Mouse (Mus musculus) layer of hippocampus, adult 2 months (tissue): ENCODE results near the gene Htr3b. TPM values are rescaled to one million over a fixed set of nuclear protein-coding genes. Genes with fewer than 3 reads are reported as not detected.
"Not testable (repeated sequence)": the region's sequence is repeated elsewhere in the genome, so short reads cannot be mapped to it uniquely, and the experiment has no call there.

Experiments used
- DNase-seq, 2 experiments: peaks; one replicate each; pipeline ENCODE4 v3.0.0; 2022; ENCODE audit warnings: low spot score in 2 of 2
- H3K27ac ChIP-seq: fragments of 200-600 bp; 2 replicates; pipeline ENCODE4 v1.8.1; 2022
- H3K4me3 ChIP-seq: fragments of 200-600 bp; 2 replicates; pipeline ENCODE4 v1.8.1; 2022; ENCODE audit warnings: mild to moderate bottlenecking
- CTCF ChIP-seq: fragments of 200-600 bp; conservative IDR thresholded peaks from 2 replicates; pipeline ENCODE4 v1.8.1; 2022; ENCODE audit warnings: antibody characterized with exemption, mild to moderate bottlenecking, moderate library complexity
- long read RNA-seq, 2 experiments: library from polyadenylated mRNA; stranded (forward); transcript quantifications; one replicate each; pipeline ENCODE4 v2.0.0; 2021; ENCODE audit warnings: borderline mapping rate in 2 of 2
- total RNA-seq, 2 experiments: library from RNA; stranded (reverse); gene quantifications; 2 replicates each; pipeline ENCODE4 v1.2.3; 2021

The Htr3b gene
- total RNA-seq = not detected
- long read RNA-seq, experiment 1 = 0 reads
- long read RNA-seq, experiment 2 = 0 reads

DNA sequence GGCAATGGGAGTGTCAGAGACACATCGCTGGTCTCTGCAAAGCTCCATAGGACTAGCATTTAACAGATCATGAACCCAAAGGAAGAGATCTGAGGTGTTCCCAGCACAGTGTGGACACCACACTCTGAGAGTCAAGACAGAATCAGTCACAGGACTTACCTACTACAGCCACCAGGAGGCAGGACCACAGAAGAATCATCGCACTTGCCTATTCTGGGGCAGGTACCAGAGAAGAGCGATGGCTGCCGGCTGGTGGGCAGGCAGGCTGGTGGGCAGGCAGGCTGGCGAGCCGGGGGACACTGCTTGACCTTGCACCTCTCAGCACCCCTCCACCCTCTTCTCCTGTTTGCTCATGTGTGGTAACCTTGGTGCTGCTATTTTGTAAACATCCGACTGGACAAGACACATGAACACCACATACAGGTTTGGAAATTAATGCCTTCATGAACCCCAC is at the start of gene Htr3b:
Gene Htr3b (minus strand): TSS at position 404 of the 454 bp plus-strand sequence.
- Histone ChIP-seq H3K27ac (no peak within 1 kb of the TSS), H3K4me3 (no peak within 1 kb of the TSS)
- no peak for DNase-seq
- TF ChIP-seq CTCF = peak; percentile 62

DNA sequence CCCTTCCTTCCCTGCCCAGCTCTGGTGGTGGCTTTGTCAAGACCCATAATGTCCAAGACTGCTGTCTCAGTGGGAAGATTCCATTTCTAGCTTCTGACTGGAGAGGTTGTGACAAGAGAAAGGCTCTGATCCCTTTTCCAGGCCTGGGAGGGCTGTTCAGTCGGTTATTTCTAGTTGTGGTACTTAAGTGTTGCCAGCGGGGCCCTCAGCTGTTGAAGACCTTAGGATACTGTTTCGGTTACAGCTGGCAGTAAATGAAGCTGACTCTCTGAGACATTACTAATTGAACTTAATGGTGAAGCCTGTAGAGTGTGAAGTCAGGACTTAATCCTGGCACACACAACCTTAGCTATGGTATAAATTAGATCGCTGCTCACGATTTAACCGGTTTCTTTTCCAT is 34.5 kb upstream of the Htr3b start:
- no peak overlapping the region for H3K4me3 ChIP-seq
- no peak overlapping the region for H3K27ac ChIP-seq
- no peak for DNase-seq
- no peak for TF ChIP-seq CTCF

DNA sequence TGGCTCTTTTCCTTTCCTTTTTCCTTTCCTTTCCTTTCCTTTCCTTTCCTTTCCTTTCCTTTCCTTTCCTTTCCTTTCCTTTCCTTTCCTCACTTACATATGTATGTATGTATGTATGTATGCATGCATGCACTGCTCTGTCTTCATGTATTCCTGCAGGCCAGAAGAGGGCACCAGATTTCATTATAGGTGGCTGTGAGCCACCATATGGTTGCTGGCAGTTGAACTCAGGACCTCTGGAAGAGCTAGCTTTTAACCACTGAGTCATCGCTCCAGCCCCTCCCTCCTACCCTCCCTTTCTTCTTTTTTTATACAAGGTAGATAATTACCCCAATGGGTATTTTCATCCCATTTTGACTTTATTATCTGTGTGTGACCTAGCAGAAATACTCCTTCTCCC is 30.9 kb upstream of the Htr3b start:
- TF ChIP-seq CTCF = peak; percentile 21; the same call in 1 of the 2 replicates
- H3K27ac ChIP-seq = no peak overlapping the region
- H3K4me3 ChIP-seq = no peak overlapping the region

DNA sequence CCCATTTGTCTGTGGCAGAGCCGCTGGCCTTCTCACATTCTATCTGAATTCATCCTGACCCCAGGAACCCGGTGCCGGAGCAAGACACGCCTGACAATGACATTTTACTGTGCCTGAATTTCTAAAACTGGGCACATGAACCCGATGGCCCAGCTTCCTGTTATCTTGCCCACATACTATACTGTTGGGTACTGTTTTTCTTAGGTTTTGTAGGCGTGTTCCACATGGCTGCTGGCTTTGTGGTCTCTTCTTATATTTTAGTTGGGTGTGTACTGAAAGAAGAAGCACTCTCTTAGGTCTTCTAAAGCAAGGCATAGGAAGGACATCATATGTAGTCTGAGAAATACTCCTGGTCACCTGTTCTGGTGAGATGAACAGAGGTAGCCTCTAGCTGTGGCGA is 30.0 kb upstream of the Htr3b start:
- no peak for DNase-seq

More for the DNA sequence above, 30.9 kb upstream of the Htr3b start:
- no peak for DNase-seq

DNA sequence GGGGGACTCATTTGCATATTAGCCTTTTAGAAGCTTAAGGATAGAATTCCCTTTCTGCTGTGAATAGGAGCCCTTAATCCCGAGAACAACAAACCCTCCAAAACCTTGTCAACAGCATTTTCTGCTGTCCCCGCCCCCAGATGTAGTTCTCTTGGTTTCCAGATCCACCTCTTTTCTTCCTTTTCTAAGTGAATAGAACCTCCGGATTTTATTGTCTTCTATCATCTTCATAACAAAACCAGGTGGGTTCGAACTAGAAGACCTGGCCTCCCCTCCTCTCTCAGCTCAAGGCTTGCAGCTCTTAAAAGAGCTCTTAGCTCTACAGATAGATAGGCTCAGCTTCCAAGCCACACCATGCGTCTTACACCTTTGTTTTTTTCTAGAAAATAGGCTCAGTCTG is 26.9 kb upstream of the Htr3b start:
- Histone ChIP-seq H3K4me3 (no peak overlapping the region), H3K27ac (no peak overlapping the region)
- no peak for TF ChIP-seq CTCF
- no peak for DNase-seq

More for the DNA sequence above, 30.0 kb upstream of the Htr3b start:
- TF ChIP-seq CTCF = no peak
- Histone ChIP-seq H3K4me3 (no peak overlapping the region), H3K27ac (no peak overlapping the region)

DNA sequence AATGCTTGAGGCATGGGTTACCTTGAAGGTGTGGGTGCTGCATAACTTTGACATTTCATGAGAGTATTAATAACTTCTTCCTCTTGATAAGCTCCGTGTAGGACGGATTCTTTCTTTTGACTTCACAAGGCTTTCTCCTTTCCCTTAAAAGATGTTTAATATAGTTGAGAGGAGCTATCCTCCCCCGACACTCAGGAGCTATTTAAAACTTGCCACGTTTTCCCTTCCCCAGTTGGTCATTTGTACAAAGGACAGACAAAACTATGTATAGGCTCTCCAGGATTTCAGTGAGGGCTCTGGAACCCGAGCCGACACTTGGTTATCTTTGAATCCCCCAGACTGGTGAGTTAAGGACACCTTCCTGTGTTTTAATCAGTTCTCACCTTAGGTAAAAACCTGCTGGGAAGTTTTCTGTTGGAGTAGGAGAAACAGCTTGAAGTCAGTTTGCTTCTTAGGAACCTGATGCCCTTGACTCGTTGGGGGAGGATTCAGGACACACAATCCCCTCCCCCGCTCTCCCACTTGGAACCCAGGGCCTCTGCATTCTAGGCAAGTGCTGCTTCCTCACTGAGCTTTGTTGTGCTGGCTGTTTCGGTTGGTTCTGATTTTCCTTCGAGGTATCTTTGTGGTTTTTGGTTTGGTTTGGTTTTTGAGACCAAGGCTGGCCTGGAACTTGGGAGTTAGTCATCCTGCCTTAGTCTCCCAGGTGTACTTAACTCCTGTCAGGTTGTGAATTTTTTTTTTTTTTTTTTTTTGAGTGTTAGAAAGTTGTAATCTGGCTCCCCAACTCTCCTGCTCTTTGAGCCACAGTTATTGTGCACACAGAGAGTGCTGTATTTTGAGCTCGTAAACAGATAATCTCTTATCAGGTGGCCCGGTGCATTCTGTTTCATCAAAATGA is 22.7 kb upstream of the Htr3b start:
- DNase-seq = no peak
- no peak overlapping the region; the same call in 1 of the 2 replicates for H3K4me3 ChIP-seq
- TF ChIP-seq CTCF = no peak
- H3K27ac ChIP-seq = no peak overlapping the region

DNA sequence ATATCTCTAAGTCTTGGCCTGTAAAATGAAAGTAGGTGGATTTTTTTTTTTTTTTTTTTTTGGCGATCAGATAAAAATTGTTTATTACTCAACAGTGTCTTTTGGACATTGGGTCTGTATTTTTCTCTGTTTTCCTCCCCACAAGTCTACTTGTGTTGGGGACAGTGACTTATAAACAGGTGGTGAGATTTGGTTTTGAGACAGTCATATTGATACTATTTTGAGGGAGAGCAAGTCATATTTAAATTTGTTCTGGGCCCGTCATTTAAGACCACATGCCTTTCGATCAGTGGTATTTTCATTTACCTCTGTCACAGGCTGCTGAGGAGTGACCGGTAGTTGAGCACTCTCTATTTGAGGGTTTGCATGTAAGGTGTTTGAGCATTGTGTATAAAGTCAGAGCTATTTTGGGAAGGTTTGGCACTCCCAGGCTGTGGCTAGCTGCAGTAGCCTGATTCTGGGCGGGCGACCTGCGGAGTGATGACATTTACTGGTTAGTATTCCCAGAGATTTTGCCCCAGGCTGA is 21.9 kb upstream of the Htr3b start:
- DNase-seq = no peak
- Histone ChIP-seq H3K27ac (no peak overlapping the region), H3K4me3 (peak overlapping the region; percentile 88)
- TF ChIP-seq CTCF = no peak

DNA sequence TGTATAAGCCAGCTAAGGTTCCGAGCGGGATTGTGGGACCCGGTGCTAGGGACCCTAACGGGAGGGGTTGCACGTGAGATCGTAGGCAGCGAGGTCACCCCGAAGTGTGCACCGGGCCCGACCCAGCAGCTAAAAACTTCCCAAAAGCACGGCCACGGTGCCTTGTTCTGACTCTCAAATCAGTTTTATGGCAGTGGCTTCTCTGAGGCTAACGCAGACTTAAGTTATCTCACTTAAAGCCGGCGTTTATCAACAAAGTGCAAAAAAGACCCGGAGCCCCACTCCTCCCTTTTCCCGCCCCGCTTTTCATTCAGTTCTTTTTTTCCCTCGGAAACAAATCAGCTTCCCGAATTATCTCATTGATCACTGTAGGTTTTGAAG is 20.9 kb upstream of the Htr3b start:
- TF ChIP-seq CTCF = no peak
- H3K27ac ChIP-seq = peak overlapping the region; percentile 91
- no peak for DNase-seq
- H3K4me3 ChIP-seq = peak overlapping the region; percentile 88

DNA sequence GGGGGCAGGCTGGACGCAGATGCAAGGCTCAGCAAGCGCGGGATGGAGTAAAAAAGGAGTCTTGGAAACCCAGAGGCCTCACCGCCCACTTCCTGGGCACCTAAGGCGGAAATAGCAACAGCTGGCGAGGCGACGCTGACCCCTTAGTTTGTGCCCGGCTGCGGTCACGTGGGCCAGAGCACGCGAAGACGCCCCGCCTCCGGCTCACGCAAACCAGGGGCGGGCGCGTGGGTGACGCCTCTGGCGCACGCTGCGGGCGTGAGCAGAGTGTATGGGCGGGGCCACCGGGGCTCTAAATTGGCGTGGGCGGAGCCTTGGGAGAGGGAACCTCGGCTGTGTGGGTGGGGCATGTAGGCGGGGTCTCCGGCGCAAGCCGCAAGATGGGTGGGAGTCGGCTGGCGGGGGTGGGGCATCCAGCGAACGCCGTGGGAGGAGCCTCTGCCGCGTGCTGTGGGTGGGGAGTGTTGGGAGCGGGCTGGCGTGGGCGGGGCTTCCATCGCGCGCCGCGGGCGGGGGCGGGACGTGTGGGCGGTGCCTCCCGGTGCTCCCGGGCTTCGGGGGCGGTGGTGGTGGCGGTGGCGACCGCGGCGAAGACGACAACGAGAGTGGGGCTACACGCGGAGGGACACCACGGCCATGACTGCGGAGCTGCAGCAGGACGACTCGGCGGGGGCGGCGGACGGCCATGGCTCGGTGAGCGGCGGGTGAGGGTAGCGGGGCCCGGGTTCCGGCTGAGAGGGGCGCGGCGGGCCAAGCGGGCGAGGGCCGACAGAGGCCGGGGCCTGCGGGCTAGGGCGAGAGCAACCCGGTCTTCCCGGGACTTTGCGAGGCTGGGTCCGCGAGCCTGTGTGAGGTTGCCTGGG is 20.3 kb upstream of the Htr3b start, which contains the start of gene Usp28:
Gene Usp28 (plus strand): TSS at position 531 of the 863 bp plus-strand sequence.
- no peak for TF ChIP-seq CTCF
- peak within 1 kb of the TSS; percentile 91 for H3K27ac ChIP-seq
- peak within 1 kb of the TSS; percentile 88 for H3K4me3 ChIP-seq
- DNase-seq = peak; percentile 96 to 97

DNA sequence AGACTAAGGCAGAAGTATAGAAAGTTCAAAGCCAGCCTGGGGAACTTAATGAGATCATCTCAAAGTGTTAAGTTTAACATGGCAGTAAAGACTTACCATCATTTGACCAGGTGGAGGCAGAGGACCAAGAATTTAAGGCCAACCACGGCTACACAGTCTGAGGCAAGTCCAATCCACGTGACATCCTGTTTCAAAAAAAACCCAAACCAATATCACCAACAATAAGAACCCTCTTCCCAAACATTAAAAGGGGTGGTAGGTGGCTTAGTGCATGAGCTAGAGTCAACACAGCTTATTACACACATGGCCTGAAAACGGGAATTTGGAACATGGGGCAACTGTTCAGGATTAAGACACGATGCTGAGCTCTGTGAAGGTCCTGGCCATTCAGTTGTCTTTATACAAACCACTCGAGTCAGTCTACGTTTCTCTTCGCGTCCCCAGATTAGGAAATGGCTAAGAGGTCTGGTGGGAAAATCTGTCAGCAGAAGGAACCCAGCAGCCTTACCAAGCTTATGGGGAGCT is 19.6 kb upstream of the Htr3b start:
- peak overlapping the region; percentile 88 for H3K4me3 ChIP-seq
- DNase-seq = no peak
- TF ChIP-seq CTCF = no peak
- H3K27ac ChIP-seq = peak overlapping the region; percentile 91

DNA sequence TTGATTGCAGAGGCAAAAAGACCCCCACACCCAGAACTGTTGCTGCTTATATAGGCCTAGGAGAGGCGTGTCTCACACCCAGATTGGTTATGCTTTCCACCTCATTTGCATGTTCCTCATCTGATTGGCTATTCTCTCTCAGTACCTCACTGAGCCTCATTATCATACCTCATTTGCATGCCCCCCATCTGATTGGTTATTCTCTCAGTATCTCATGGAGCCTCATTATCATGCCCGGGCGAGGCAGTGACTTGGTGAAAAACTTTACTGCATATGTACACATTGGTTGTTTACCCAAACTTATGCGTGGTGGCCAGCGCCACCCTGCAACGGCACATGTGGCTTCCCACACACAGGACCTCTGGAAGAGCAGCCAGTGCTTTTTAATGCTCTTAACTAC is 19.0 kb upstream of the Htr3b start:
- DNase-seq, H3K27ac ChIP-seq, H3K4me3 ChIP-seq: not testable (repeated sequence)

DNA sequence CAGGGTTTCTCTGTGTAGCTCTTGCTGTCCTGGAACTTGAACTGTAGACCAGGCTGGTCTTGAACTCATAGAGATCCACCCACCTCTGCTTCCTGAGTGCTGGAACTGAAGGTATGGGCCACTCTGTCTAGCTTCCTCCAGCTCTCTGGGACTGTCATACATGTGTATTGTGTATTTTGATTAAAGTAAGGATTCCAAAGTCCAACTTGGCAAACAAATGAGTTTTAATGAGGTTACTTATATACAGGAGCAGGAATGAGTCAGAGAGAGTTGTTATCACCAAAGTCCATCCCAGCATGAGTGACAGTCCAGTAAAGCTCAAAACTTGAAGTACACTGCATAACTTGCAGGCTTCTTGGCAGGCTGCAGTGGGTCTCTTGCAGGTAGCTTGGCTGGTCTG is 17.0 kb upstream of the Htr3b start:
- no peak for DNase-seq
- no peak for TF ChIP-seq CTCF
- Histone ChIP-seq H3K27ac (no peak overlapping the region), H3K4me3 (no peak overlapping the region)
